Mouse (Mus musculus) thymus, postnatal 4 days (tissue): ENCODE measurements around the gene Miga1.
"Not testable (repeated sequence)": the region's sequence is repeated elsewhere in the genome, so short reads cannot be mapped to it uniquely, and the experiment has no call there.

ENCODE experiments used
- DNase-seq: peaks from one replicate; pipeline ENCODE4 v3.0.0; 2021

Miga1 gene

DNA sequence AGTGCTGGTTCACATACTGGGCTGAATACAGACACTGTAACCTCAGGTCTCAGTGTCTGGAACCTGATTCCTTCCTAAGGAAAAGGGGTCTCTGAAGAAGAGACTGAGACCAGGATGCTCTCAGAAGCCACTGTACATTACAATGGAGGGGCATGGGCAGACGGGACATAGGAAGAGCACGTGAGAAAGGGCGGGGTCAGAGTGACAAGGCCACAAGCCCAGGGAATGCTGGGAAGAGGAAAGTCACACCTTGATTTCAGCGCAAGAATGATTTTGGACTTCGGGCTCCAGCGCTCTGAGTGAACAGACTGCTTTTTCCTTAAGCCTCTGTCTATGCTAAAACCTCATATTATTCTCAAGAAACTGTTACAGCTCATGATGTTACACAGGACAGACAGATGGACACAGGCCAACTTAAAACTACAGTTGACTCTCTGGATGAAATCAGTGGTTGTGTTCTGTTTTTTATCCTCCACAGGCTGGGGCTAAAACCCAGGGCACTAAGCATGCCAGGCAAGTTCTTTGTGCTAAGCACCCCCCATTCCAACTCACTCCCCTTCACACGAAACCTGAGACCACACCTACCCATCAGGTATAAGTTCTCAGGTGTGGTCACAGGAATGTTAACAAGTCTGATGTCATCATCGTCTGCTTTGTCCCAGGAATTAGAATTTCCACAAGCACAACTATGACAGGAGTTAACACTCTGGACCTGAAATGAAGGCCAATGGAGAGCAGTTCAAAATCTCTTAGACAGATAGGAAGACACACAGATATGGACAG, 18.3 kb downstream of the Miga1 start:
- DNase-seq: no peak

DNA sequence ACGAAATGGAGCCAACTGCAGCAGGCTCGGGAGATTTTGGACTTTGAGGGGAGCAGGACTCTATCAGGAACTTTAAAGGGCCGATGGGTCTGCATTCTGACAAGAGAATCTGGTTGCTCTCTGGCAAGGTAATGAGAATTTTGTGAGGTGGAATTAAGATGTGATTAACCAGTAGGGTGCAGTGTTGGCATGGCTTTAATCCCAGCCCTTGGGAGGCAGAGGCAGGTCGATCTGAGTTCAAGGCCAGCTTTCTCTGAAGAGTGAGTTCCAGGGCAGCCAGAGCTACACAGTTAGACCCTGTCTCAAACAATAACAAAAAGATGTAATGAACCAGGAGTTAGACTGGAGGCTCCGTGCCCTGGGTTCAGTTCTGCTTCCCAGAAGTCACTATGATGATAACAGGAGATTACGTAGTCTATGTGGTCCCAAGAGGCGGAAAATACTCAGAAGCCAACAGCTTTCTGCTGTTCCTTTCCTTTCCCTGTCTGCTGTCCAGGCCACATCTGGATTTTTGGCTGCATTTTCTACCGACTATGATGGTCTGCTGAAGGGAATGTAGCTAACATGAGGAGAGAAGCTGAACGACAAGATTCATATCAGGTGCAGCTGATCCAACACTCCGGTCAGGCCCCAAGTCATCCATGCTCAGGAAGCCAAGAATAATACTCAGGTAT, 19.1 kb downstream of the Miga1 start:
- no peak for DNase-seq

DNA sequence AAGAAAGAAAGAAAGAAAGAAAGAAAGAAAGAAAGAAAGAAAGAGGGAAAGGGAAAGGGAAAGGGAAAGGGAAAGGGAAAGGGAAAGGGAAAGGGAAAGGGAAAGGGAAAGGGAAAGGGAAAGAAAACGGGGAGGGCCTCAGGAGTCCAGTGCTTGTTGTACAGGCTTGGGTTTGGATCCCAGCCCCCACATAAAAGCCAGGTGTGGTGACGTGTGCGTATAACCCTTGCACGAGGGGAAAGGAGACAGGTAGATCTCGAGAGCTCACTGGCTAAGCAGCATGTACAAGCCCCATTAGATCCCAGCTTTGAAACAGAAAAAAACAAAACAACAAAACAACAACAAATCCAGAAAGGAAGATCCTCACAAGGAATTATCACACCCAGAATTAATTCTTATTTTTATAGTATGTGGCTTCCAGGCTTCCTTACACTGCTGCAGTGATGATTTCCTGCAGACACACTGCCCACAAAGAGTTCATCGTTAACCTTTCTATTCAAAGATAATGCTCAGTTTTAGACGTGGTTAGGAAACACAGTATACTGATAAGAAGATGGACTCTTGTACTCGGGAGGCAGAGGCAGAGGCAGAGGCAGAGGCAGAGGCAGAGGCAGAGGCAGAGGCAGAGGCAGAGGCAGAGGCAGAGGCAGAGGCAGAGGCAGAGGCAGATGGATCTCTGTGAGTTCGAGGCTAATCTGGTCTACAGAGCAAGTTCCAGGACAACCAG, 23.6 kb downstream of the Miga1 start:
- DNase-seq: not testable (repeated sequence)

DNA sequence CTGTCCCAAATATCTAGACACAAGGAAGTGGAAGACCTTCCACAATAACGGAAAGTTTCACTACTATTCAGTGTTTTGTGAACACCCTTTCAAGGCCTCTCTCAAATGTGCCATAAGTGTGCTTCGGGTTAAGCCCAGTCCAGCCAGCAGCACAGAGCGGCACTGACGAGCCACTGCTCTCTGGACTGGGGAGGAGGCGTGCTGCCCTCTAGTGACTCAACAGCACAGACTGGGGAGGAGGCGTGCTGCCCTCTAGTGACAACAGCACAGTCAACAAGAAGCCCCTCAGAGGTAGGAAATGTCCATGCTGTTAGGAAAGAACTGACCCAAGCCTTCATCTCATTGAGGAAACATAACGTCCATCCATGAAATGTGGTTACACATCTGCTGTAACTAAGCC, 24.6 kb downstream of the Miga1 start:
- peak; percentile 85 for DNase-seq

DNA sequence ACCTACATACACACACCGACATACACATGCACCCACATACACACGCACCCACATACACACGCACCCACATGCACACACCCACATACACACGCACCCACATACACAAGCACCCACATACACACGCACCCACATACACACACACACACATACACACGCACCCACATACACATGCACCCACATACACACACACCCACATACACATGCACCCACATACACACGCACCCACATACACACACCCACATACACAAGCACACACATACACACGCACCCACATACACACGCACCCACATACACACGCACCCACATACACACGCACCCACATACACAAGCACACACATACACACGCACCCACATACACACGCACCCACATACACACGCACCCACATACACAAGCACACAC, 25.5 kb downstream of the Miga1 start:
- not testable (repeated sequence) for DNase-seq

DNA sequence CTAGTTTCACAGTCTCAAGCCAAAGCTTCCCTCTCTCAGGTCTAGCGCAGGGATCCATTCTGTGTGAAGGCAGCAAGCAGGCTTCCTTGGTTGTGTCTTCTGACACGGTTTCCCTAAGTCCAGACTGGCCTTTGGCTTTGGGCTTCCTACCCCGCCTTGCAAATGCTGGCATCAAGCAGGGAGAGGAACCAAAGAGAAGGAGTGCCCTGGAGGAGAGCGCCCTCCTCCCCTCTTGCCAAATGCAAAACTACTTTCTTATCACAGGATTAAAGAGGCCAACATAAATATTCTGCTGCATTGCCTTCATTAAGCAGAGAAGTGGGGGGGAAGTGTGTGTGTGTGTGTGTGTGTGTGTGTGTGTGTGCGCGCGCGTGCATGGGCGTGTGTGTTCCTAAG, 31.0 kb downstream of the Miga1 start:
- DNase-seq: no peak

DNA sequence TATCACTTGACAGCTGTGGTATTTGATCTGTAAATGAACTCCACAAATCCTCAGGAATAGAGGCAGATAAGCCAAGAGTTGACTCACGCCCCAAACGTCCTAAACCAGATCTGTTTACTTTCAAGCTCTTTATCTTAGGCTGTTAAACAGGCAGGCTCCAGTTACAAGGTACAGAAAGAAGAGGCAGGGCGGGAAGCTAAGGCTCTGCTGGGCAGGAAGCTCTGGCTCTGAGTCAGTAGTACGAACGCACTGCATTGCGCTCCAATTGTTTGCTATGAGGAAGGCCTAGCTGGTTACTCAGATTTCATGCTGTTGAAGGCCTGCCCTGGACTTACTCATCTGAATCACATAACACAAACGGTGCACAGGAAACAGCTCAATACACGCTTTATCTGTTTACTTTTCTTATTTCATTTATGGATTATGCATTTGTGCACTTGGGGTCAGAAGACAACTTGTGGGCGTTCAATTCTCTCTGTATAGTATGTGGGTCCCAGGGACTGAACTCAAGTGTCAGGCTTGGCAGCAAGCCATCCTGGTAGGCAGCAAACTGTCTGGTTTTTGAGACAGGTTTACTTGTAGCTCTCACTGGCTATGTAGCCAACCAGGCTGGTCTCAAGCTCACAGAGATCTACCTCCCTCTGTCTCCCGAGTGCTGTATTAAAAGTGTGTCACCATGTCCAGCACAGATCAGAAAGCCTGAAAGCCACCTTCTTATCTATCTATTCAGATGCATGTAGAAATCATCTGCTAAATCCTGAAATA, 31.5 kb downstream of the Miga1 start:
- no peak for DNase-seq

DNA sequence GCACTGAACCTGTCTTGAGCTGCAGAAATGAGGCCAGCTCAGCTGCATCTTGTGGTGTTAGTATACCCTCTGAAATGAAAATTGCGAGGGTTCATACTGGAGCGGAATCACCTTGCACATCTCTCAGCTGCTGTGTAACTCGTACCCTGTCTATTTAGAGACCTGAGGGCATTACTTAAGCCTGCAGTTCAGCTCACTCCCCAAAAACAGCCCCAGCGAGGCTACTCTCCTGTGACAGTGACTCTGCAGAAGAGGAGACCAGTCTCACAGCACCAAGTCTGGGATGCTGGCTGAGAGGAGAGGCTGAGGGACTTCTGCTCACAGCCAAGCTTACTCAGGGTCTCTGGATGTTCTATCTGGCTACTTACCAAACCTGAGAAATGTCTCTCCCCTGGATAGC, 34.2 kb downstream of the Miga1 start:
- DNase-seq: no peak

DNA sequence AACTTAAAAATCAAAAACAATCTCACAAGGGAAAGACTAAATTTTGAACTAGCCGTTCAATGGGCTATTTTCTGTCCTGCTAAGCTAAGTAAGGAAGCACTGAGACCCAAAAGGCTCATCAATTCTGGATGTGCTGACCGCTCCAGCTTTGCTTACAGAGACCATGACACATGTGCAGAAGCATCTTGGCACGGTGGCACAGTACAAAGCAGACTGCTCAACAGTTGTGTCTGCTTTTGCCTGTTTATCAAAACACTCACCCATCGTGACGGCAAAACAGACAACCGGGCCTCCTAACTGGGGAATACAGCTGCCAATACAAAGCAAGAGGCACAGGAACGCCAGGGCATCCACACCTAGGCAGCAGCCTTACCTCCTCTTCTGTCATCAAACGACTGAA, 35.1 kb downstream of the Miga1 start:
- DNase-seq: no peak

DNA sequence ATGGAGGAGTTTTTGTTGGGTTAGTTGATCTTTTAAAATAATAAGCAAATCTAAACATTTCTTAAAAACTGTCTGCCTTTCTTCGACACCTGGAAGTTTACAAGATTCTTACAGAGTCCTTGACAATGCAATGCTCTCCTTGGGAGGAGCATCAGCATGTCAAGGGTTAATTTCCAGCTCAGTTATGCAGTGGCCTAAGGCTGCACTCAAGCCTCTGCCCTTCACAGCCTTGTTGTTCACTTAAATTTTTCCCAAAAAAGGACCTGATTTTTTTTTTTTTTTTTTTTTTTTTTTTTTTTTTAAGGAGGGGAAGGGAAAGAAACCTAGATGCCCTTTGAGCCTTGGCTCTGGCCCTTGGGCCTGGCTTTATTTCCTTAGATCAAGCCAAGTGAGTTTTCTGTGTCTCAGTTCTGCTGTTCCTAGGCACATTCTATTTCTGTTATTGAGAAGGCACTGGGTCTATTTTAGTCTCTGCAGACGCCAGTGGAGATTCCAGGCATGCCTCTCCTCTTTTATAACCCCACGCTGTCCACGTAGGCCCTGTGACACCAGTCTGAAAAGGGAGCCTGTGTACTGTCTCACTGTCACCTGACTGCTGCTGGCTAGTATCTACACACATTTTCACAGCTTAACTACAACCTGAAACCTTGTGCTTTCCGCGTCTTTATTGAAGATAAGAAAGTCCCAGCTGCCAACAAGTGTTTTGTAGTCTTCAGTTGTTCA, 36.0 kb downstream of the Miga1 start:
- DNase-seq: no peak

DNA sequence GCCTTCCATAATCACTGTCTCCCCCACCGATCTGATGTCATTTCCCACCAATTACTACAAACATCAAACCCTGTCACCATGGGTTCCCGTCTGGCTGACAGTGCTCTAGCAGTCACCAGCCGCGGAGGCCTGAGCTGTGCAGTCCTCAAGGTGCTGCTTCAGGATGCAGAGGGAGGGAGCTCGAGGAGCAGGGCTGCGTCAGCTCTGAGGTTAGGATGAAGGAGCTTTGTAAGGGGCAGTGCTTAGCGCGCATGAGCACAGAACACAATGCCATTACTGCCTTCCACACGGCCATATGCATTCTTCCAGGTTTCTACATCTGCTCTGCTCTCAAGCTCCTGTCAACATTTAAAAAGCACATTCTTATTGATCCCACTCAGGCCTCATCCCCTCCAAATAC, 37.2 kb downstream of the Miga1 start:
- no peak for DNase-seq

DNA sequence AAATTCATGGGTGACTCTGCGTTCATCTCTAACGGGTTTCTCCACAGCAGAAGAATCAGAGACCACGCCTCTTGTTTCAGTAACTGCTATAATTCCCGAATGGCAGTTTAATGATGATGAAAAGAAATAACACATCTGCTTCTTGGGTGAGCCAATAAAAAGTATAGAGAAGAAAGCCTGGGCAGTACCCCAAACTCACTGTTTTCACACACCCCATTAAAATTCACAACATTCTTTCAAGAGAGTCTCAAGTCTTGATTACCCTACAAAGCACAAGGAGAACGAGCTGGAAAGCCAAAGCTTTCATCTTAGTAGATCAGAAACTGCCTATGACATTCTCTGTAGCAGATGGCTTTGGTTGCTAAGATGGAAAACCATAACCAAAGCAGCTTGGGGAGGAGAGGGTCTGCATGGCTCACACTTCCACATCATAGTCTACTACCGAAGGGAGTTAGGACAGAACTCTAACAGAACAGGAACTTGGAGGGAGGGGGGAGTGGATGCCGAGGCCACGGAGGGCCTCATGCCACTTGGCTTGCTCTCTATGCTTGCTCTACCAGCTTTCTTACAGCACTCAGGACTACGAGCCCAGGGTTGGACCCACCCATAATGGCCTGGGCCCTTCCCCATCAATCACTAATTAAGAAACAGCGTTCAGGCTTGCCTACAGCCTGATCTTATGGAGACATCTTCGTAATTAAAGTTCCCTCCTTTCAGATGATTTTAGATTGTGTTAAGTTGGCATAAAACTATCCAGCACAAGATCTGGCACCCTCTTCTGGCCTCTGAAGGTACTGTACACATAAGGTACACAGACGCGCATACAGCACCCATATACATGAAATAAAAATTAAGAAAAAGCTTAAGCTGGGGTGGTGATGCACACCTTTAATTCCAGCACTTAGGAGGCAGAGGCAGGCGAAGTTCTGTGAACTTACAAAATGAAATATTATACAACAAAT, 39.5 kb downstream of the Miga1 start:
- peak; percentile 34 for DNase-seq

DNA sequence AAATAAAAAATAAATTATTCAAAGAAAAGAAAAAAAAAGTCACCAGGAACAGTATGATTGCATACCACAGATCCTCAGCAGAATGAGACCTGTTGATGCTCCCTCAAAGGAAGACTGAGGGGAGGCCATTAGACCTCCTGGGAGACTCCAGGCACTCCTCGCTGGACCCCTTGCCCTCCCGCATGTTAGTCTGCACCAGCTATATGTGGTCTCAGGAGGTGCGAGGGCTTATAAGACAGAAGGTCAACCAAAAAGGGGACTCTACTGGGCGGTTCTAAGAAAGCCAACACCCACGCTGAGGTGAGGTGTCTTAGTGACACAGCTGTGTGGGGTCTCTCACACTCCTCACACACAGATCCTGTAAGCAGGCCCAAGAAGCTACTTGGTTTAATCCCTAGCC, 44.3 kb downstream of the Miga1 start:
- DNase-seq: no peak

DNA sequence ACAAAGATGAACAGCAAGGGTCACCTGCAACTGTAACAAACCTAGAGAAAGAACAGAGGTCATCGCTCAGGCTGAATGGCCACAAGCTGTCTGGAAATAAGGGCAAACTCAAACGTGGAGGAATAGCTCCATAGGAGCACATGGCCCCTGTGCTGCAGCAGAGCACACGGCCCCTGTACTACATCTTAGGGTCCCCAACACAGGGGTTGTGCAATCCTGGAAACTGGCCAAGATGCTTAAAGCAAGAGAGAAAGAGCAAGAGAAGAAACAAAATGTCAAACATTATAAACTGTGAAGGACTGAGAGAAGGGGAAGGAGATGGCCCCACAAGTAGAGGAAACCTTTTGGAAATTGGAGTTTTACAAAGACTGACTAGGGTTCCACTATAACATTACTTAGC, 45.8 kb downstream of the Miga1 start:
- DNase-seq: no peak

DNA sequence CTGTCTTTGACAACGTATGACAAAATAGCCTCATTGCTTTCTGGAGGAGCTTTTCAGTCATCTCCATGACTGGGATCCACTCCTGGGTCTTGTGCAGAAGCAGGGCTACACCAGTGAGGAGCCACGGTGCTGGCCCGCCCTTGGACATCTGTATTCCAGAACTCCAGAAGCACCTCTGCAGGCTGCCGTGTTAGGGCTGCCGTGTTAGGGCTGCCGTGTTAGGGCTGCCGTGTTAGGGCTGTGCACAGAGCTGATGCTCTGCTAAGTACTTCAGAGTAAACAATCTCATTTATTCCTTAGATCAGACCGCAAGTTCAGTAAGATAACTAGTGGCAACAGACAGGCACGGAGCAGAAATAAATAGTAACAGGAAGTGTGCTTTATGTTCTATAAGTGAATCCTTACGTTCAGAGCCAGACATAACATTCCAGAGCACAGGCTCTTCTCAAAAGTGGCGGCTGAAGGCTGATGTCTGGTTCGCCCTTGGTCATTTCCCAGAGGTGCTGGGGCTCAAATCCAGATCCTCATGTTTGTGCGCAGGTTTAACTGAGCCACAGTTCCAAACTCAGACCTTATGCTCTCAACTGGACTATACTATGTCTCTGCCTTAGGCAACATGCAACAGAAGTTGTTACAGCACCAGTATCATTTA, 46.6 kb downstream of the Miga1 start:
- DNase-seq: no peak

DNA sequence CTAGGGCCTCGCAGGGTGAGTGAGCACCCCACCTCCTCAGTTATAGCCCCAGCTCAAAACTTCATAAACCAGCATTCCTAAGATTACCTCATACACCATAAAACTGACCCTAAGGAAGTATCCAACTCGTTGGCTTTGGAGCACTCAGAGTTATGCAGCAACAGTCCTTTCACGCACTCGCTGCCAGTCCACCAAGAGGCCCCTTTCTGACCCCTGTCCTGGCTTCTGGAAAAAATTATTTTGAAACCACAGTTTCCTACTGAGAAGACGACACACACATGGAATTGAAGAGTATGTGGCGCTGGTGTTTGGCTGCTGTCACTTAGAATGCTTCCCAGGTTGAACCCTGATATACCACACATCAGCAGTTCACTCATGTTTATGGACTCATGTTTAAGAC, 48.3 kb downstream of the Miga1 start:
- no peak for DNase-seq

DNA sequence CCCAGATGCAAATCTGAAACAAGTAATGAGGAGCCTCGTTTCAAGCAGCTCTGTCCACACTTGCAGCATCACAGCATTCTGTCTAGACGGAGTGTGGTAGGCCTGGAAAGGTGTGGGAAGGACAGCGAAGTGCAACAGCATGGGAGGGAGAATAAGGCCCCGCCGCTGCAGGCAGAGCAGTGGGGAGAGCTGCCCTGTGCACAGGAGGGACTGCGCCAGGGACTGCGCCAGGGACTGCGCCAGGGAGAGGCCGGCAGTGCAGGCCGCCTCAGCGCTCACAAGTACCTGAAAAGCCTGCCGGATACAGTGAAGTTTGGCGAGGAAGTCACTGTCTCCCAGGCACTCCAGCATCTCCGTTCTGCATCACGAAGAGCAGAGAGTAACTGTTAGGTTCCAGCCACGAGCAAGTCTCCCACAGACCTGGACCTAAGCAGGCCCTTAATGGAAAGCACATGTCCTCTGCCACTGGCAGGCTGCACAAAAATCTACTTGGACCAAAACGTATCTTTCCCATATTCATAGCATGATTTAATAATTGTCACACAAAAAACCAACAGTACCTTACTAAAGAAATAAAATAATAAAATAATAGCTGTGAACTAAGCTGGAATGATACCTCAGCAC, 49.9 kb downstream of the Miga1 start:
- DNase-seq: no peak

DNA sequence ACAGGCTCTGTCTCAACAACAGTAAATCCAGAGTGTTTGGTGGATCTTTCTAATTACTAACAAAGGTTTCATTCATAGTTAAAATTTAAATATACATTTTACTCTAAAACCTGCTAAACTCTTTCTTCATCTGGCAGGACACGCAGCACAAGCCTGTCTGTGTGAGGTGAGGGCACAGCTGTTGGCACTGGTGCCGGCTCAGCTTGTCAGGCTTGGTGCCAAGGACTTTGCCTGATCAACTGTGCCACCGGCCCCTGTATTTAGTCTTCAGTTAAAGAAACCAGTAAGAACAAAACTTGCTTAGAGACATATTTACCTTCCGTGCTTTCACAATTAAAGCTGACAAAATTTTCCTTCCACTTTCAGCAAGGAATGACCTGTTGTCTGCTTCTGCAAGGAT, 51.5 kb downstream of the Miga1 start:
- DNase-seq: no peak

DNA sequence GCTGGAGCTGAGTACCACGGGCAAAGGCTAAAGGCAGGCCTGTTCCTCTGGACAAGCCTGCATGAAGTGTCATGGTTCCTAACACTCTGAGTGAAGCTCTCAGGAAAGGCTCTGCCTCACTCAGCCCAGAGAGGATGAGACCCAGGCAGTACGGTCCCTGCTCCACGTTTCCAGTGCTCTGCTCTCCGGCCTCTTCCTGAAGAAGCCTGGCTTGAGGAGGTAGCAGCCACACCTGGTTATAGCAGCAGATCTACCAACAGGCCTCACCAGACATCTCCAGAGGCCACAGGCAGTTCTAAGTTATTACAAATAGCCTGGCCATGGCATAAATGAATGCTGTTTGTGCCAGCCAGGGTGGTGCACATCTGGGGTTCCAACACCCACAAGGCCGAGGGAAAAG, 51.9 kb downstream of the Miga1 start:
- no peak for DNase-seq

DNA sequence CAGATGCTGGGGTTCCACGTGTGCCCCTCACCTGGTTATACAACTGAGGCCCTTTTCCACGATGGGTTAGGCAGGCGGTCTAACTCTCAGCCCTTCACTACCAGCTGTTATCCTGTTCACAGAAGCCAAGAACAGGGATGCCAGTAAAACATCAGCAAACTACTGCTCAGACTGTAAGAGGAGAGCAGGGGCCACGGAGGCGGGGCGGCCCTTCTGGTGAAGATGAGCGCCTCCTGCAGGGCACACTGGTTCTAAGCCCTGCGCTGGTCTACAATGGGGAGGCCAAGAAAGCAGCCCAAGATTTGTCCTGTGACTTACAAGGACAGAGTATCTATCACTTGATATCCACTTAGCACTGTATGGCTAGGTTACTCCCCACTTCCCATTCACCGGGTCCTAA, 52.4 kb downstream of the Miga1 start:
- peak; percentile 27 for DNase-seq
